Comparison of ENCODE assay signal across 8 mouse cellular contexts in genomic region chr1:39734311-39734710, GRCm38 (mm10). TPM values are rescaled to one million over a fixed set of nuclear protein-coding genes. Genes with fewer than 3 reads are reported as not detected.
DNase-seq lines count a peak whose midpoint lies in the region; ATAC-seq lines count a peak whose summit lies in the region.
"Had no signal": no experiment of that assay in that cellular context is flagged by ENCODE, and none has a peak within 500 bp of the region (broad histone marks: within the 10 kb centered on the region; RNA-seq: fewer than 3 reads in every experiment).

No protein-coding gene starts in this region.

- DNase-seq in CD4-positive helper T cell, adult 2 months (ENCODE audit: low read depth, low spot score) = peak; percentile 58
- DNase-seq in T-cell, adult 2 months (ENCODE audit: low spot score) = peak; percentile 22
- peak; percentile 72 for DNase-seq in lung, postnatal 36 days
- DNase-seq in testis, postnatal 10 days (ENCODE audit: low spot score) = no peak
- no peak for DNase-seq in layer of hippocampus, adult 9-11 months
- DNase-seq: right cerebral cortex, postnatal 4 days had no signal

- H3K27me3 ChIP-seq in hindbrain, embryonic 13.5 days = no peaks in the 10 kb centered on the region

- H3K36me3 ChIP-seq in hindbrain, embryonic 13.5 days = no peaks in the 10 kb centered on the region

- H3K4me2 ChIP-seq in hindbrain, embryonic 13.5 days = no peak overlapping the region

- no peaks in the 10 kb centered on the region for H3K9me3 ChIP-seq in hindbrain, embryonic 13.5 days

- H3K4me3 ChIP-seq in hindbrain, embryonic 13.5 days = no peak overlapping the region

- peaks cover 32% of the 10 kb centered on the region for H3K4me1 ChIP-seq in hindbrain, embryonic 13.5 days (replicated peaks)

- H3K9ac ChIP-seq in hindbrain, embryonic 13.5 days = no peak overlapping the region

- H3K27ac ChIP-seq in hindbrain, embryonic 13.5 days = no peak overlapping the region

- WGBS in hindbrain, embryonic 13.5 days = 93% methylated on average over 13 of the region's 13 CpGs

- peak; percentile 79 for ATAC-seq in inflammation-experienced regulatory T-cells, adult 6 months
- ATAC-seq in hindbrain, embryonic 13.5 days (ENCODE audit: low FRiP score) = no peak

RNA-seq across cellular contexts. Expression of gene Rfx8, which starts 13.5 kb away (rescaled TPM):
- not detected for polyA plus RNA-seq in inflammation-experienced regulatory T-cells, adult 6 months (2017; shearing (Covaris generic))
- polyA plus RNA-seq in hindbrain, embryonic 13.5 days (2015; fragmentation: Nextera tagmentation; extraction: Ambion mirVana) = 0.26 and 0.49 TPM in 2 replicates

Comparison
In these comparisons a context has a peak if more than half of its experiments do, and no peak if none do; other contexts are left out.
1. DNase-seq: peak in CD4-positive helper T cell, adult 2 months (single experiment), T-cell, adult 2 months (single experiment) and lung, postnatal 36 days (single experiment); none in testis, postnatal 10 days (single experiment) and layer of hippocampus, adult 9-11 months (single experiment).